7 mouse cellular contexts compared by ENCODE assay signal in the genomic region with DNA sequence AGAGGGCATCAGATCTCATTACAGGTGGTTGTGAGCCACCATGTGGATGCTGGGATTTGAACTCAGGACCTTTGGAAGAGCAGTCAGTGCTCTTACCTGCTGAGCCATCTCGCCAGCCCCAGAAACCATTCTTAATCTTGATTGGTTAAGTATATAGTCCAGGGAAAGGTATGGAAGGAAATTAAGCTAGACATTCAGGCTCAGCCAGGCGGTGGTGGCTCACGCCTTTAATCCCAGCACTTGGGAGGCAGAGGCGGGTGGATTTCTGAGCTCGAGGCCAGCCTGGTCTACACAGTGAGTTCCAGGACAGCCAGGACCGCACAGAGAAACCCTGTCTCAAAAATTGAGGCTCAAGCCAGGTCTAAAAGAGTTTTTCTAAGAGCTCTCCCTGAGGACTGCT. TPM values are rescaled to one million over a fixed set of nuclear protein-coding genes. Genes with fewer than 3 reads are reported as not detected.
DNase-seq lines count a peak whose midpoint lies in the region; ATAC-seq lines count a peak whose summit lies in the region.
"Not testable (repeated sequence)": the region's sequence is repeated elsewhere in the genome, so short reads cannot be mapped to it uniquely, and the experiment has no call there.

A gene (plus strand): TSS at position 301 of the 400 bp plus-strand sequence.

- not testable (repeated sequence) for H3K9ac ChIP-seq in forebrain, embryonic 12.5 days; hindbrain, embryonic 16.5 days (ENCODE audit: low read depth, low read length); liver, embryonic 16.5 days (ENCODE audit: low read depth, low read length)

- not testable (repeated sequence) for DNase-seq in adrenal gland, postnatal 4 days (ENCODE audit: low spot score in 2 of 2); heart, embryonic 10.5 days (ENCODE audit: low spot score); left cerebral cortex, adult 18-20 months (ENCODE audit: low spot score in 2 of 2)

- H3K27me3 ChIP-seq in forebrain, embryonic 12.5 days; heart, embryonic 10.5 days (ENCODE audit: insufficient read depth, poor library complexity, severe bottlenecking); hindbrain, embryonic 16.5 days (replicated peaks; ENCODE audit: control insufficient read depth, insufficient read depth, low read length); liver, embryonic 16.5 days (ENCODE audit: control insufficient read depth, insufficient read depth, low read depth, low read length): not testable (repeated sequence)

- 89% methylated on average over 5 of the region's 6 CpGs for WGBS in forebrain, embryonic 12.5 days
- 90% methylated on average over 5 of the region's 6 CpGs for WGBS in heart, embryonic 10.5 days
- WGBS in hindbrain, embryonic 16.5 days: 91% methylated on average over 3 of the region's 6 CpGs
- 88% methylated on average over 3 of the region's 6 CpGs for WGBS in liver, embryonic 16.5 days (ENCODE audit: insufficient replicate concordance)

- not testable (repeated sequence) for H3K4me2 ChIP-seq in forebrain, embryonic 12.5 days; hindbrain, embryonic 16.5 days (ENCODE audit: low read length); liver, embryonic 16.5 days (ENCODE audit: low read depth, low read length)

- H3K4me3 ChIP-seq in forebrain, embryonic 12.5 days (replicated peaks); heart, embryonic 10.5 days; hindbrain, embryonic 16.5 days (ENCODE audit: low read length); liver, embryonic 16.5 days (ENCODE audit: low read depth, low read length): not testable (repeated sequence)

- not testable (repeated sequence) for H3K27ac ChIP-seq in forebrain, embryonic 12.5 days; heart, embryonic 10.5 days; hindbrain, embryonic 16.5 days (ENCODE audit: low read depth, low read length); liver, embryonic 16.5 days (ENCODE audit: low read length)

- not testable (repeated sequence) for H3K4me1 ChIP-seq in forebrain, embryonic 12.5 days; heart, embryonic 10.5 days; hindbrain, embryonic 16.5 days (ENCODE audit: control insufficient read depth, insufficient read depth, low read depth, low read length); liver, embryonic 16.5 days (ENCODE audit: control insufficient read depth, low read depth, low read length)

- ATAC-seq in forebrain, embryonic 12.5 days (ENCODE audit: low FRiP score); hindbrain, embryonic 16.5 days; liver, embryonic 16.5 days (ENCODE audit: low read depth); monocyte, adult 5-6 weeks (replicated peaks; ENCODE audit: insufficient number of reproducible peaks, low FRiP score, low TSS enrichment, poor library complexity, severe bottlenecking): not testable (repeated sequence)

- not testable (repeated sequence) for H3K9me3 ChIP-seq in forebrain, embryonic 12.5 days; heart, embryonic 10.5 days; hindbrain, embryonic 16.5 days (ENCODE audit: control insufficient read depth, low read length); liver, embryonic 16.5 days (replicated peaks; ENCODE audit: control insufficient read depth, low read length)

- peaks cover 10% of the 10 kb centered on the region for H3K36me3 ChIP-seq in forebrain, embryonic 12.5 days (replicated peaks)
- peaks cover 18% of the 10 kb centered on the region for H3K36me3 ChIP-seq in heart, embryonic 10.5 days
- H3K36me3 ChIP-seq in hindbrain, embryonic 16.5 days (ENCODE audit: control insufficient read depth, insufficient read depth, low read length); liver, embryonic 16.5 days (ENCODE audit: control insufficient read depth, insufficient read depth): not testable (repeated sequence)

RNA-seq across cellular contexts. Expression of the gene that starts here (rescaled TPM):
- total RNA-seq in adrenal gland, postnatal 4 days (2021): 100 to 1,000 TPM; 400 to 415 TPM
- 190 and 211 TPM in 2 replicates for polyA plus RNA-seq in forebrain, embryonic 12.5 days (2016; fragmentation: Nextera tagmentation; extraction: Ambion mirVana)
- polyA plus RNA-seq in heart, embryonic 10.5 days (2016; fragmentation: Nextera tagmentation; extraction: Ambion mirVana): 188 and 226 TPM in 2 replicates
- polyA plus RNA-seq in hindbrain, embryonic 16.5 days (2015; fragmentation: Nextera tagmentation; extraction: Ambion mirVana): 133 and 143 TPM in 2 replicates
- total RNA-seq in left cerebral cortex, adult 18-20 months (2021): 100 to 1,000 TPM; 262 to 265 TPM
- polyA plus RNA-seq in liver, embryonic 16.5 days (2015; fragmentation: Nextera tagmentation; extraction: Ambion mirVana): 80.9 and 89.4 TPM in 2 replicates
- 140 to 207 TPM (median 147 TPM) in 3 replicates for total RNA-seq in monocyte, adult 5-6 weeks (2017)
